In the genomic region with DNA sequence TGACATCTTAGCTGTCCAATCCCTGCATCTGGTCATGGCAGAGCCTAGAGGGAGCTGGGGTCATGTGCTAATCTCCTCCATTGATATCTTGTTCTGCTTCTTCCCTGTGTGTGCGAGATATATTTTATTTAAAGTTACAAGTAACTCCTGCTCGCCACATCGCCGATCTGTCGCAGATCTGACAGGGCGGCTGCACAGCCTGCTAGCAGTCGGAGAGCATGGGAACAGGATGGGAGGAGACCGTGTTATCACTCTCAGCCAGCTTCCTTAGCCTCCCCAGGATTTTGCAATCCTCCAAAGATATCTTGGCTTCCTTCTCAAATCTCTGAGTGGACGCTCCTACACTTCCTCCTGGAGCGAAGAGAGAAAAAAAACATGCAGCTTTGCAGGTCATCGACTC, we compare ENCODE assay signal across 7 mouse cellular contexts. TPM values are rescaled to one million over a fixed set of nuclear protein-coding genes. Genes with fewer than 3 reads are reported as not detected.
DNase-seq lines count a peak whose midpoint lies in the region; ATAC-seq and TF ChIP-seq lines count a peak whose summit lies in the region.

No protein-coding gene starts in this region.

- H3K36me3 ChIP-seq in intestine, postnatal 0 days (ENCODE audit: control insufficient read depth, insufficient read depth) = no peaks in the 10 kb centered on the region
- no peaks in the 10 kb centered on the region for H3K36me3 ChIP-seq in lung, embryonic 15.5 days
- no peaks in the 10 kb centered on the region for H3K36me3 ChIP-seq in forebrain, embryonic 13.5 days (ENCODE audit: poor library complexity, severe bottlenecking)

- no peaks in the 10 kb centered on the region for H3K9me3 ChIP-seq in intestine, postnatal 0 days (ENCODE audit: control insufficient read depth)
- no peaks in the 10 kb centered on the region for H3K9me3 ChIP-seq in lung, embryonic 15.5 days
- H3K9me3 ChIP-seq in forebrain, embryonic 13.5 days (replicated peaks) = no peaks in the 10 kb centered on the region

- H3K27ac ChIP-seq in intestine, postnatal 0 days (ENCODE audit: low read depth, low read length) = no peak overlapping the region
- no peak overlapping the region for H3K27ac ChIP-seq in lung, embryonic 15.5 days
- H3K27ac ChIP-seq in forebrain, embryonic 13.5 days = no peak overlapping the region

- ATAC-seq in intestine, postnatal 0 days = no peak
- ATAC-seq in lung, embryonic 15.5 days (ENCODE audit: borderline replicate concordance, extremely low read depth, low FRiP score, low TSS enrichment) = peak; percentile 57
- no peak for ATAC-seq in forebrain, embryonic 13.5 days

- peak; percentile 59 for DNase-seq in MEL-GATA-1-ER (ENCODE audit: extremely low read depth, low read depth)
- peak; percentile 34 for DNase-seq in gastrocnemius, postnatal 25 days
- DNase-seq in cerebellum, adult 18-20 months = no peak
- DNase-seq in left cerebral cortex, adult 18-20 months (ENCODE audit: low spot score in 2 of 2) = no peak

- no peak overlapping the region for H3K4me3 ChIP-seq in intestine, postnatal 0 days (ENCODE audit: low read depth, low read length)
- H3K4me3 ChIP-seq in lung, embryonic 15.5 days = no peak overlapping the region
- H3K4me3 ChIP-seq in forebrain, embryonic 13.5 days = no peak overlapping the region

- no peaks in the 10 kb centered on the region for H3K4me1 ChIP-seq in intestine, postnatal 0 days (replicated peaks; ENCODE audit: control insufficient read depth, insufficient read depth, low read length)
- 0 out of 2 replicates have a peak, but pooled peaks cover 8% of the 10 kb centered on the region for H3K4me1 ChIP-seq in lung, embryonic 15.5 days
- H3K4me1 ChIP-seq in forebrain, embryonic 13.5 days = no peaks in the 10 kb centered on the region

- no peak overlapping the region for H3K9ac ChIP-seq in intestine, postnatal 0 days (ENCODE audit: low read depth, low read length)
- H3K9ac ChIP-seq in lung, embryonic 15.5 days = no peak overlapping the region
- no peak overlapping the region for H3K9ac ChIP-seq in forebrain, embryonic 13.5 days

- no peak for TF ChIP-seq CTCF in intestine, postnatal 0 days (IDR thresholded peaks at IDR 0.05; ENCODE audit: low read depth)

- H3K4me2 ChIP-seq in intestine, postnatal 0 days (replicated peaks; ENCODE audit: low read depth) = peak overlapping the region; percentile 24
- peak overlapping the region; percentile 30 for H3K4me2 ChIP-seq in lung, embryonic 15.5 days
- no peak overlapping the region for H3K4me2 ChIP-seq in forebrain, embryonic 13.5 days

- 41% methylated on average over 11 of the region's 11 CpGs for whole genome bisulfite sequencing in intestine, postnatal 0 days
- WGBS in lung, embryonic 15.5 days = 36% methylated on average over 11 of the region's 11 CpGs
- 87% methylated on average over 11 of the region's 11 CpGs for WGBS in forebrain, embryonic 13.5 days

- H3K27me3 ChIP-seq in intestine, postnatal 0 days (replicated peaks; ENCODE audit: control insufficient read depth, insufficient read depth, low read length) = no peaks in the 10 kb centered on the region
- no peaks in the 10 kb centered on the region for H3K27me3 ChIP-seq in lung, embryonic 15.5 days
- H3K27me3 ChIP-seq in forebrain, embryonic 13.5 days = no peaks in the 10 kb centered on the region

RNA-seq across cellular contexts. Expression of a gene that starts 17.3 kb away (rescaled TPM):
- not detected for total RNA-seq in gastrocnemius, postnatal 25 days (2021)
- polyA plus RNA-seq in intestine, postnatal 0 days (2015; fragmentation: Nextera tagmentation; extraction: Ambion mirVana) = 0.18 and 0.27 TPM in 2 replicates
- 0.43 and 0.81 TPM in 2 replicates for polyA plus RNA-seq in lung, embryonic 15.5 days (2015; fragmentation: Nextera tagmentation; extraction: Ambion mirVana)
- polyA plus RNA-seq in forebrain, embryonic 13.5 days (2015; fragmentation: Nextera tagmentation; extraction: Ambion mirVana) = 0.06 TPM in 1 of 2 replicates, not detected in the other
- not detected for total RNA-seq in left cerebral cortex, adult 18-20 months (2021)

Comparison
In these comparisons a context has a peak if more than half of its experiments do, and no peak if none do; other contexts are left out.
1. DNase-seq: peak in MEL-GATA-1-ER (single experiment) and gastrocnemius, postnatal 25 days (single experiment); none in cerebellum, adult 18-20 months (0 of 2) and left cerebral cortex, adult 18-20 months (0 of 2).